Mouse (Mus musculus): ENCODE results near the gene Slc25a34.

DNA sequence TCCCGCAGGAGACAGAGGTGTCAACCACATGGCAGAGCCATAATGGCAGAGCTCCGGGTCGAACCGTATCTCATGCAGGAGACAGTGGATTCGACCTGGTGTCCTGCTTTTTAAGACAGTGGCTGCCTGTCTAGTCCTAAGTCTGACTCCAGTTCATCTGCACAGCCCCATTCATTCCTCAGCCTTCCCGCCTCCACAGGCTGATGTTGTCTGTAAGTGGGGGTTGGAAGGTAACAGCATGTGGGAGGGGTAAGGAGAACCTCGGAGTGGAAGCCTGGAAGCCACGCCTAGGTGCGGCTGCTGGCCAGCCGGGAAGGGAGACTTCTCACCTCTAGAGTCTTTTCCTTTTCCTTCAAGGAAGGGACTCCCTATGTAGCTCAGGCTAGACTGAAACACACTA is 51.7 kb downstream of the Slc25a34 start:
- TF ChIP-seq CTCF (IDR thresholded peaks at IDR 0.05; ENCODE audit: low read depth, low read length) = no peak
- TF ChIP-seq GATA1 (IDR thresholded peaks at IDR 0.05; ENCODE audit: borderline replicate concordance, low read length) = no peak
- no peak for TF ChIP-seq TAL1 (conservative IDR thresholded peaks at IDR 0.05; ENCODE audit: low read depth, low read length)
- TF ChIP-seq POLR2AphosphoS5 (IDR thresholded peaks at IDR 0.05; ENCODE audit: insufficient replicate concordance, low read depth, low read length) = no peak
- no peak for TF ChIP-seq GATA2 (IDR thresholded peaks at IDR 0.05; ENCODE audit: borderline replicate concordance, low read depth, low read length)
